Comparison of ENCODE assay signal across 27 mouse cellular contexts in genomic region chr13:96477226-96477625, GRCm38 (mm10). TPM values are rescaled to one million over a fixed set of nuclear protein-coding genes. Genes with fewer than 3 reads are reported as not detected.
"Had no signal": no experiment of that assay in that cellular context is flagged by ENCODE, and none has a peak within 500 bp of the region (broad histone marks: within the 10 kb centered on the region; RNA-seq: fewer than 3 reads in every experiment).

No protein-coding gene starts in this region.

- DNase-seq: lung, adult 18-20 months; lung, embryonic 14.5 days; lung, postnatal 10 days; lung, postnatal 4 days; midbrain, embryonic 14.5 days; retina, postnatal 1 day; right cerebral cortex, adult 18-20 months; right cerebral cortex, postnatal 25 days; right cerebral cortex, postnatal 4 days; spleen, adult 18-20 months; thymus, adult 2 months; thymus, postnatal 25 days; thymus, postnatal 4 days had no signal

- H3K4me2 ChIP-seq: lung, embryonic 14.5 days; midbrain, embryonic 12.5 days; neural tube, embryonic 13.5 days; neural tube, embryonic 15.5 days had no signal

- H3K9me3 ChIP-seq: midbrain, embryonic 10.5 days; midbrain, embryonic 12.5 days; neural tube, embryonic 13.5 days; neural tube, embryonic 15.5 days had no signal

- H3K27ac ChIP-seq: midbrain, embryonic 10.5 days; midbrain, embryonic 12.5 days; neural tube, embryonic 13.5 days; neural tube, embryonic 15.5 days had no signal

- H3K4me1 ChIP-seq: midbrain, embryonic 10.5 days; midbrain, embryonic 12.5 days; neural tube, embryonic 13.5 days; neural tube, embryonic 15.5 days had no signal

- ATAC-seq: midbrain, embryonic 16.5 days had no signal

- H3K4me3 ChIP-seq: midbrain, embryonic 10.5 days; midbrain, embryonic 12.5 days; myocyte; neural tube, embryonic 13.5 days; neural tube, embryonic 15.5 days had no signal

- H3K9ac ChIP-seq: lung, embryonic 14.5 days; midbrain, embryonic 12.5 days; neural tube, embryonic 13.5 days; neural tube, embryonic 15.5 days had no signal

- H3K27me3 ChIP-seq: midbrain, embryonic 12.5 days; neural tube, embryonic 13.5 days; neural tube, embryonic 15.5 days had no signal

- H3K36me3 ChIP-seq: midbrain, embryonic 12.5 days; neural tube, embryonic 13.5 days; neural tube, embryonic 15.5 days had no signal

RNA-seq across cellular contexts. Expression of gene Ankdd1b, which starts 6.2 kb away (rescaled TPM):
- total RNA-seq: megakaryocyte-erythroid progenitor cell, adult 5-6 weeks had no signal
- polyA plus RNA-seq: lung, embryonic 14.5 days; midbrain, embryonic 10.5 days; midbrain, embryonic 12.5 days; midbrain, embryonic 14.5 days; midbrain, embryonic 16.5 days; myocyte; neural tube, embryonic 11.5 days; neural tube, embryonic 13.5 days; neural tube, embryonic 15.5 days; small intestine, adult 2 months had no signal

RNA-seq across cellular contexts. Expression of gene Gm17622, which starts 13.3 kb away (rescaled TPM):
- total RNA-seq: megakaryocyte, adult 5-6 weeks; megakaryocyte-erythroid progenitor cell, adult 5-6 weeks had no signal
- polyA plus RNA-seq: lung, embryonic 14.5 days; lung, embryonic 16.5 days; midbrain, embryonic 10.5 days; midbrain, embryonic 12.5 days; midbrain, embryonic 14.5 days; midbrain, embryonic 16.5 days; myocyte; neural tube, embryonic 11.5 days; neural tube, embryonic 13.5 days; neural tube, embryonic 15.5 days; small intestine, adult 2 months; stomach, embryonic 14.5 days; stomach, embryonic 16.5 days; thymus, adult 2 months; urinary bladder, adult 2 months had no signal
